Mouse (Mus musculus) small intestine, adult 2 months (tissue): ENCODE data around the gene Dlgap1. TPM values are rescaled to one million over a fixed set of nuclear protein-coding genes. Genes with fewer than 3 reads are reported as not detected.

Experiments used
- H3K27ac ChIP-seq: fragments of 200-500 bp; 2 replicates; pipeline ENCODE4 v1.5.1; 2012; ENCODE audit warnings: low read depth, low read length, control low read depth, inconsistent platforms; ENCODE audit not compliant: insufficient read depth
- H3K27me3 ChIP-seq: fragments of 200-500 bp; 2 replicates; pipeline ENCODE4 v1.6.1; 2012; ENCODE audit warnings: mild to moderate bottlenecking, moderate library complexity, low read length, inconsistent platforms; ENCODE audit not compliant: control insufficient read depth, insufficient read depth
- H3K36me3 ChIP-seq: fragments of 200-500 bp; 2 replicates; pipeline ENCODE4 v1.6.1; 2012; ENCODE audit warnings: mild to moderate bottlenecking, low read length, control low read depth, inconsistent platforms; ENCODE audit not compliant: control insufficient read depth, insufficient read depth
- H3K4me1 ChIP-seq: fragments of 200-500 bp; 2 replicates; pipeline ENCODE4 v1.6.1; 2012; ENCODE audit warnings: low read length, inconsistent platforms, mixed read lengths; ENCODE audit not compliant: control insufficient read depth, insufficient read depth, insufficient read length
- H3K4me3 ChIP-seq: fragments of 200-500 bp; 2 replicates; pipeline ENCODE4 v1.5.1; 2012; ENCODE audit warnings: low read depth, mild to moderate bottlenecking, control low read depth, inconsistent platforms, low read length, moderate library complexity
- CTCF ChIP-seq: fragments of 200-500 bp; IDR thresholded peaks from 2 replicates; pipeline ENCODE4 v1.5.1; 2012; ENCODE audit warnings: low read depth, mild to moderate bottlenecking, control low read depth, inconsistent platforms, low read length, moderate library complexity, mixed read lengths; ENCODE audit not compliant: insufficient replicate concordance, insufficient read length; ENCODE audit errors: extremely low read depth
- POLR2A ChIP-seq: fragments of 200-500 bp; IDR thresholded peaks from 2 replicates; pipeline ENCODE4 v1.6.1; 2012; ENCODE audit warnings: low read depth, mild to moderate bottlenecking, control low read depth, inconsistent platforms, low read length, moderate library complexity
- WGBS: fragments of 180-500 bp; shearing (Covaris S2); methylation state at CpG from one replicate; pipeline ENCODE4 v1.1.7; 2018; 5-methylcytosine and 5-hydroxymethylcytosine counted together
- polyA plus RNA-seq: library from polyadenylated mRNA; depleted of rRNA; stranded (reverse); fragments of >200 nt; gene quantifications from 2 replicates; pipeline ENCODE4 v1.2.3, GENCODE M21; 2012

Dlgap1 gene
- polyA plus RNA-seq, 1 experiment, result 0.61 TPM

- WGBS, result 72% methylated on average over 7 of the region's 7 CpGs
- Histone ChIP-seq H3K4me3 (no peak overlapping the region), H3K27me3 (no peaks in the 10 kb centered on the region), H3K36me3 (no peaks in the 10 kb centered on the region), H3K4me1 (no peaks in the 10 kb centered on the region), H3K27ac (no peak overlapping the region)
- TF ChIP-seq POLR2A (no peak), CTCF (no peak)
These were observed 72.0 kb downstream of the Dlgap1 start for GRCm38 (mm10) chr17:70040751-70041430.

- Histone ChIP-seq H3K27me3 (no peaks in the 10 kb centered on the region), H3K4me1 (no peaks in the 10 kb centered on the region), H3K4me3 (no peak overlapping the region), H3K27ac (no peak overlapping the region), H3K36me3 (no peaks in the 10 kb centered on the region)
- WGBS, result 70% methylated on average over 6 of the region's 6 CpGs
- TF ChIP-seq CTCF, result no peak
These were observed 99.4 kb downstream of the Dlgap1 start for GRCm38 (mm10) chr17:70068281-70068680.

DNA sequence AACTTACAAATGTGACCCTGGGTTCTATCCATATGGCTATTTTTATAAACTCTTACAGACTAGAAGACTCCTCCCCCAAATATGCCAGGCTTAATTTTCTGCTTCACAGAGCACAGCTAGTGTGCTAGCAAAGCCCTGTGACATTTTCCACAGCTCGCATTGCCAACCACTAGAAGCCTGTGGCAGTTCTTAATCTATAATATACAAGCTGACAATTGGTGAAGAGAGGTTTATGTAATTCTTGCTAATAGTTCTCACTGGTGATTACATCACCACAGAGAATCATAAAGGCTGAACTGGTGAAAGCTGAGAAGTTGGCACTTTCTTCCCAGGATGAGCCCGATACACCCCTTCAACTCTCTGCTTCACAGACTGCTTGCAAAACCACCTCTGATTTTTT is 103.2 kb downstream of the Dlgap1 start:
- H3K4me3 ChIP-seq, result no peak overlapping the region
- no peaks in the 10 kb centered on the region for H3K36me3 ChIP-seq
- no peaks in the 10 kb centered on the region for H3K27me3 ChIP-seq
- no peak overlapping the region for H3K27ac ChIP-seq
- TF ChIP-seq POLR2A, result no peak
- no peak for TF ChIP-seq CTCF
- H3K4me1 ChIP-seq, result no peaks in the 10 kb centered on the region
- 85% methylated on average over 2 of the region's 2 CpGs for WGBS

DNA sequence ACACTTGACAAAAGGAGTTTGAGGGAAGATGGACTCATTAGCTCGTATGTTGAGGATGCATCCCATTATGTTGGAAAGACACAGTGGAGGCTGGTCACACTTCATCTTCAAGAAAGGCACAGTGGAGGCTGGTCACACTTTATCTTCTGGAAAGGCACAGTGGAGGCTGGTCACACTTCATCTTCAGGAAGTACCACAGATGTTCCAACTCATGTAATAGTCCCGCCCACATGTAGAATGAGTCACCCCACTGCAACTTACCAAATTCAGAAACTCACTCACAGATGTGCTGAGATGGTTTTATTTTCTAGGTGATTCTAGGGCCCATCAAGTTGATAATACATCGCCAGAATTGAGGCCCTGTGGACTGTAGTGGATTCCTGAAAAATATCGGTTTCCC is 119.3 kb downstream of the Dlgap1 start:
- WGBS, result 91% methylated on average over 4 of the region's 4 CpGs
- TF ChIP-seq POLR2A (no peak), CTCF (no peak)
- Histone ChIP-seq H3K27ac (no peak overlapping the region), H3K27me3 (no peaks in the 10 kb centered on the region), H3K36me3 (no peaks in the 10 kb centered on the region), H3K4me3 (no peak overlapping the region), H3K4me1 (no peaks in the 10 kb centered on the region)

GRCm38 (mm10) chr17:70090737-70091136 is 121.9 kb downstream of the Dlgap1 start:
- TF ChIP-seq CTCF, result no peak
- TF ChIP-seq POLR2A, result no peak
- H3K4me3 ChIP-seq, result no peak overlapping the region
- no peaks in the 10 kb centered on the region for H3K36me3 ChIP-seq
- no peaks in the 10 kb centered on the region for H3K27me3 ChIP-seq
- no peaks in the 10 kb centered on the region for H3K4me1 ChIP-seq
- 69% methylated on average over 2 of the region's 2 CpGs for WGBS
- no peak overlapping the region for H3K27ac ChIP-seq

- Histone ChIP-seq H3K4me1 (no peaks in the 10 kb centered on the region), H3K27ac (no peak overlapping the region), H3K27me3 (no peaks in the 10 kb centered on the region), H3K36me3 (no peaks in the 10 kb centered on the region), H3K4me3 (no peak overlapping the region)
- TF ChIP-seq POLR2A (no peak), CTCF (no peak)
- WGBS, result 79% methylated on average over 2 of the region's 2 CpGs
These were observed 160.3 kb downstream of the Dlgap1 start for GRCm38 (mm10) chr17:70129151-70129550.

- Histone ChIP-seq H3K4me1 (no peaks in the 10 kb centered on the region), H3K27ac (no peak overlapping the region), H3K36me3 (no peaks in the 10 kb centered on the region), H3K4me3 (no peak overlapping the region), H3K27me3 (no peaks in the 10 kb centered on the region)
- WGBS, result 83% methylated on average over 2 of the region's 2 CpGs
- TF ChIP-seq POLR2A, result no peak
- no peak for TF ChIP-seq CTCF
These were observed 201.0 kb downstream of the Dlgap1 start for GRCm38 (mm10) chr17:70169831-70170230.
